Mouse (Mus musculus): ENCODE results near the gene Phf1.
"Not testable (repeated sequence)": the region's sequence is repeated elsewhere in the genome, so short reads cannot be mapped to it uniquely, and the experiment has no call there.

Gene Phf1

GRCm38 (mm10) chr17:26932839-26933398, at the start of gene Phf1:
Gene Phf1, plus strand, starts transcription at chr17:26933052.
- peak; percentile 84 for DNase-seq (ENCODE audit: low read depth, low spot score)

GRCm38 (mm10) chr17:26883585-26883984, 49.3 kb upstream of the Phf1 start:
- no peak for DNase-seq (ENCODE audit: low read depth, low spot score)

DNA sequence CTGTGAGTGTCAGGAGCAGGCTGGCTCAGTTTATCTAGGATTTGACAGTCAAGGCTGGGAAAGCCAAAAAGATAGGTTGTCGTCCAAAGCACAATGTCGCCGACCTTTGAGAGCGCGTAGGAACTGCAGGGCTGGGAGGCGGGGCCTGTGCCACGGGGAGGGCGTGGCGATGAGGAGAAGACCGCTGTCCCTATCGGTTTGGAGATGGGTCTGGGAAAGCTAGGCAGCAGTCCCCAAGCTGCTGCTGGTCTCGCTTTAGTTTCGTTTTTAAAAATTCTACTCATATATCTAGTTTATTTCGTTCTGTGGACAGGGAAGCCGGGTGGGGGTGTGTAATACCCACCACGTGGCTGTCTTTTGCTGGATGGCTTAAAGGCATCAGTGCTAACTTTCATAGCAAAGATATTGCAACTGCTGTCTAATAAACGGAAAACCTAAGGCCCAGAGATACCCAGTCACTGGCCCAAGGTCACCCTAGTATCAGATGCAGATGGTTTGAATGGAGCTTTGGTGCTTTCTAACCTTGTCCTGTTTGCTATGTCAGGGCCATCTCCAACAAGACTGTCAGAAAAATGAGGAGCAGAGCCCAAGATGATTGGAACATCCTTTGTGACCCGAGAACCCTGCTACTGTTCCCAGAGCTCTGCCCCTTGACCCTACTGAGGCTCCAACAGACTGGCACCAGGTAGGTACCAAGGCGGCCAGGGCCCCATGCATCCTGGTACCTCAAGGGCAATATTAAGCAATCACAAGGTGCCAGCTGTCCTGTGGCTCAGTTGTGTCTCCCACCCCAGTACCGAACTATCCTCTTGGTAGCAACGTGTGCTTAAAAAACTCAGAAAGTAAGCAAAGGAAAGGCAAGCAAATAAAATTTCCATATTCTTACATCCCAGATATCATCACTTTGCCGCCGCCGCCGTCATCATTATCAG, 47.6 kb upstream of the Phf1 start:
- DNase-seq (ENCODE audit: low read depth, low spot score): peak; percentile 48

DNA sequence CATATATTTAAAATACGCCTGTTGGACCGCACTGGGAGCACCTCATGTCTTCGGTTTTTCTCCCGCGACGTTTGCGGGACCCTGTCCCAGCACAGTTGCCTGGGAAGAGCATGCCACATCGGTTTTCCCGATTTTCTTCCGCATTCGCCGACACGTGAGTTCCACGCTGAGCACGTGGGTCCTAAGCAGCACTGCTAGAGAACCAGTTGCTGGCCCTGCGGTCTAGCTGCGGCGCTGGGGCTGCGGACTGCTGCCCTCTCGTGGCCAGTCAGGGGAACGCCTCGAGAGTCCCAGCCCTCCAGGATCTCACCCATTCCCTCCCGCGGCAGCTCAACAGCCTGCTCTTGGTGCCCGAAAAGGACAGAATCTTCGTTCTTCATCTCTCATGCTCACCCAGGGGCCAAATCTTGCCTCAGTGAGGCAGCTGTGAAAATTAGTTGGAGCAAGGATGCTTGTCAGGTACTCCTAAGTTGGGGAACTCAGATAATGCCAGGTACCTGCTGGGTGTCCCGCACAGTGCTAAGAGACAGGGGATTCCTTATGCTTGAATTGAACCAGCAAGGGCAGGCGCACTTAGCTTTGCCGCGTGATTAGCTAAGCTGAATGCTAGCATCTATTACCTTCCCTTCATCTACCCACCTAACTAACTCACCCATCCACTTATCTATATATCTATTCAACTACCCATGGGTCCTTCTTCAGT, 46.7 kb upstream of the Phf1 start:
- peak; percentile 63 for DNase-seq (ENCODE audit: low read depth, low spot score)

DNA sequence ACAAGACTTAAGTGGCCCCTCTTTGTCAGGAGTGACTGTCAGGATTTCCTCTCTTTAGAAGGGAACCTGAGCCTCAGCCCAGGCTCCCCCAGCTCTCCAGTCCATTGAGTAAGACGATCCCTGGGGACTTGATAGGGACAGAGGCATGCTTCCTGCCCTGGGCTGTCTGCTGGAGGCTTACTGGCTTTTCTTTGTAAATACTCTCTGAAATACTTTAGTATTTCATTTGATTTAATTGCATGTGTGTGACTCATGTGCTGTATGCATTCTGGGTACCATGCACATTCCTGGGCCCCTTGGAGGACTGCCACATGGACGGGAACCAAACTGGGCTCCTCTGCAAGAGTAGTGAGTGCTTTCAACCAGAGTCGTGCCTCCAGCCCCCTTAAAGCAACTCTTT, 44.9 kb upstream of the Phf1 start:
- no peak for DNase-seq (ENCODE audit: low read depth, low spot score)

- DNase-seq (ENCODE audit: low read depth, low spot score): no peak
Measured at GRCm38 (mm10) chr17:26892635-26893375, 40.0 kb upstream of the Phf1 start.

DNA sequence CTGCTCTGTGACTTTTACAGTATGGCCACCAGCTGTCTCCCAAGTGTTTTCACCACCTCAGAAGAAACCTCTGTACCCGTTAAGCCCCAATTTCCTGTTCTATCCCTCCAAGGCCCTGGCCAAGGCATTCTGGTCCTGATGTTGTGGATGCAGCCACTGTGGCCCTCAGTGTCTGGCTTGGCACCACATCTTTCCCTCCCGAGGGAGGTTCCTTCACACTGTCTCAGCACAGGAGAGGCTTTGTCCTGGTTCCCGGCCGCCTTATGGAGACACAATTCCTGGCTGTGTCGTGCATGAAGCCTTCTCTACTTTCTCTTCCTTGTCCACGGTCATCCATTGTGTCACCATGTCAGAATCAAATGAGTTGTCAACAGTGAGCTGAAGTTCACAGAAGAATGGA, 39.4 kb upstream of the Phf1 start:
- DNase-seq (ENCODE audit: low read depth, low spot score): no peak

DNA sequence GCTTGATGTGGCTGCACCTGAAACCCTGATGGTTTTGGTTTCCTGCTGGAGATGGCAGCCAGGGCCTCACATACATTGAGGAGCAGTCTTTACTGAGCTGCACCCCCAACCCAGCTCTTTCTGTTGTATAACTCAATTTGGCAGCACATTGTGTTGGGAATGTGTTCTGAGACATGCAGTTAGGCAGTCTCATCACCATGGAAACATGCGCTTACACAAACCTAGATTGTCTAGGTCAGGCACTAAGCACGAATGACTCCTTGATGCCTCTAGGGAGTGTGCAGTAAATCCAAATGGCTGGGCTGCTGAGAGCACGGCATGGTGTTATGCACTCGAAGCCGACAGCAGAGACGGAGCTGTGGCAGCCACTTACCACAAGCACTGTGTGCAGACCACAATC, 38.5 kb upstream of the Phf1 start:
- DNase-seq (ENCODE audit: low read depth, low spot score): no peak

DNA sequence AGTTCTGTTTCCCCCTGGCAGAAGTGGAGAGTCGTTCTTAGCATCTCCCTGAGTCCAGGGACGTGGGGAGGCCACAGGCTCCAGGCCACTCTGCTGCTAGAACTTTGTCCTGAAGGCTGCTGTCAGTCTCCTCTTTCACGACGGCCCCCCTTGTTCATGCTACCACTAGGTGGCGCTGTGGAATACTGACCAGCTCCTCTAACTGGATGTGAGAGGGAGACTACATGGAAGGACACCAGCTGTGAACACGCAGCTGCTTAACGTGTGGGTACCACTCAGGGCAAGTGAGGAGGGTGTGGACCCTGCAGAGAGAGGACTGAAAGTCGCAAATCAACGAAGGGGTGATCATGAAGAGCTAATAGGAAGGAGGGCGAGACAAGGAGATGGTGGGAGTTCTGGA, 37.3 kb upstream of the Phf1 start:
- peak; percentile 65 for DNase-seq (ENCODE audit: low read depth, low spot score)

DNA sequence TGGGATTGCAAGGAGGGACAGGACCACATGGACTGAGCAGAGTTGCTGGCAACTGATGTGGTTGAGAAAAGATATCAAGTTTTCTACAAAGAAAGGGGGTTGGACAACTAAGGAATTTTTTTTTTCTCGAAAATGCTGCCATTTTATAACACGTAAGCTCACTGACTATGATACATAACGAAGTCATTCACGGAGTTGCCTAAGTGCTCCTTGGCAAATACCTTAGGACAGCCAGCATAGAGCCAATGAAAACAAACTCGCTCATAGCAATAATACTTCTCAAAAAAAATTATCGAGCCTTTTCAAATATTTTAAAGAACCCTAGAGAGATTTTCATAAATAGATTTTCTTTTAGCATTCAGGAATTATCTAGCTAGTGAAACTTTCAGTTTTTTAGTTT, 31.9 kb upstream of the Phf1 start:
- DNase-seq (ENCODE audit: low read depth, low spot score): no peak

- DNase-seq (ENCODE audit: low read depth, low spot score): no peak
Measured at GRCm38 (mm10) chr17:26904320-26904719, 28.5 kb upstream of the Phf1 start.

DNA sequence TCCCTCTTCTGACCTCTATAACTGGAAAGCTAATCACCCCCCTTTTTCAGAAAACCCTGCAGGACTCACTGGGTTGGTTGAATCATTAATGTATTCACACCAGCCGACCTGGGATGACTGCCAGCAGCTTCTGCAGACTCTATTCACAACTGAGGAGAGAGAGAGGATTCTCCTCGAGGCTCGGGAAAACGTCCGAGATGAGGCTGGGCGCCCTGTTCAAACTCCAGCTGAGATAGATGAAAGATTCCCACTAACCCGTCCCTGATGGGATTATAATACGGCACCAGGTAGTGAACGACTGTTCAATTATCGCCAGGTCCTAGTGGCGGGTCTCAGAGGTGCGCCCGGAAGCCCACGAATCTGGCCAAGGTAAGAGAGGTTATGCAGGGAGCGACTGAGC, 25.3 kb upstream of the Phf1 start:
- not testable (repeated sequence) for DNase-seq (ENCODE audit: low read depth, low spot score)

DNA sequence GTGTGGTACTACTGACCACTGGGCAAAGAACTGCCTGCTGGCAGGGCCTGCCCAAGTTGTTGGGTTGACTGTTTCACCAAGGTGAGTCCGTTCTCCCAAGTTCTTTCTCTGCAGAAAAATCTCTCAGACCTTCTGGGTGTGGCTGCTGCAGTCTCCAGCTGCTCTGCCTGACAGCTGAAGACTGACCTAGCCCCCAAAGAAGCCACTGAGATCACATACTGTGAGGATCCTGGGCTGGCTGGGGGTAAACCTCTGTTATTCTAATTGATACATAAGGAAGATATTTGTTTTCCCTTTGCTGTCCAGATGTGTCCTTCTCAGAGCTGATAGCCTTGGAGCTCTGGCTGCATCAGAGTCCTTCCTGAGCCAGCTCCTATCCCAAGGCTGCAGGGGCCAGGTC, 17.6 kb upstream of the Phf1 start:
- no peak for DNase-seq (ENCODE audit: low read depth, low spot score)

DNA sequence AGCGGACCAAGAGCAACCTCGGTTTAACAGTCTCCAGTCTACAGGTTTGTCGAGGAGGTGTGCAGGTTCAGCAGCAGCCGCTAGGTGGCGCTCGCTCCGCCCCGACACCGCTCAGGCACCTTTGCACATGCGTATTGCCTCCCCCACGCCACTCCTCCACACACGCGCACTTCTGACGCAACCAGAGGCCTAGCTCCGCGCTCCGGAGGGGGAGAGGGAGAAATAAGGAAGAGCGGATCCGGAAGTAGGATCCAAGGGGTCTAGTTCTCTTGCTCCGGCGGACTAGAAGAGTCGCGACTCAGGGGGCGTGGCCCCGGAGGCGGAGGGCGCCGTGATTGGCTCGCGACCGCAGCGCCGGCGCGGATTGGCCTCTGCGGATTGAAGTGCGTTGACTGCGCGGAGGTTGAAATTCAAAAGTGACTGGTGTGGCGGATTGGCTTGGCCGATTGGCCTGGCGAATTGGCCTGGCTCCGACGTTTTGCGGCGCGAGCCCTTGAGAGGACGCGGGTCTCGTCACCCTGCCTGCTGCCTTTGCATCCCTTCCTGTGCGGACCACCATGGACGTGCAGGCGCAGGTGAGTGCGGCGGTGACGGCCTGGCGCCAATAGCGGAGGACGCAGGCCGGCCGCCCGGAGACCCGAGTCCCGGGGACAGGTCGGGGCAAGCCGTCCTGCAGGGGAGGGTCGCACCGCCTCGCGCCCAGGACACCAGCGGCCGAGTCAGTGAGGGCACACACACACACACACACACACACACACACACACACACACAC, 16.0 kb upstream of the Phf1 start, which contains the start of gene Kifc5b:
TSS of gene Kifc5b (plus strand) at position 381 of the 772 bp plus-strand sequence.
- DNase-seq (ENCODE audit: low read depth, low spot score): peak; percentile 100

GRCm38 (mm10) chr17:26917560-26917959, 15.3 kb upstream of the Phf1 start:
- not testable (repeated sequence) for DNase-seq (ENCODE audit: low read depth, low spot score)

DNA sequence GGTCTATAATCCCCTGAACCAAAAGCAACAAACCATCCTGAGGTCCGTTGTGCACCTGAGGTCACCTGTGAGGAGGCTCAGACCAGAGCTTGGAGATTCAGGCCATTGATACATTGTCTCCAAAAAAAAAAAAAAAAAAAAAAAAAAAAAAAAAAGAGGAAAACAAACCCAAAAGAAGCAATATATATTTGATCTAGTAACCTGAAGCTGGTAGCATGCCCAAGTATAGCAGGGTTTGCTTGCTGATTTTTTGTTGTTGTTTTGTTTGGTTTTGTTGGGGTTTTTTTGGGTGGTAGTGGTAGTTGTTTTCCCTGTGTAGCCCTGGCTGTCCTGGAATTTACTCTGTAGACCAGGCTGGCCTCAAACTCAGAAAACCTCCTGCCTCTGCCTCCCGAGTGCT, 14.5 kb upstream of the Phf1 start:
- DNase-seq (ENCODE audit: low read depth, low spot score): no peak

DNA sequence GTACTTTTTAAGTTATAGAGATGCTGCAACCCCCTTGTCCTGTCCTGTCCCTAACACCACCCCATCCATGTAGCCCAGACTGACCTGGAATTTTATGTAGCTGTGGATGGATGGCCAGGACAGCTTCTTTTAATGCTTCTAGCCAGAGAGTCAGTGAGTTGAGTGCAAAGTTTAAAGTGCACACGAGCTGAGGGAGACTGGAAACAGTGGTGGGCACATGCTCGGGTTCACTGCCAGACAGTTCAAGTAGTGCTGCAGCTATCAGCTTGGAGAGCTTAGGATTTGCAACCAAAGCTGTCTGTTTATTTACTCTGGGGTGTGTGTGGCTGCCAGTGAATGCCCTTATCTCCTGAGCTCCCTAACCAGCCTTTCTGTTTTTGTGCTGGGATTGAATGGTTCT, 13.3 kb upstream of the Phf1 start:
- not testable (repeated sequence) for DNase-seq (ENCODE audit: low read depth, low spot score)

- not testable (repeated sequence) for DNase-seq (ENCODE audit: low read depth, low spot score)
Measured at GRCm38 (mm10) chr17:26922368-26922767, 10.5 kb upstream of the Phf1 start.

GRCm38 (mm10) chr17:26925414-26925813, 7.4 kb upstream of the Phf1 start:
- not testable (repeated sequence) for DNase-seq (ENCODE audit: low read depth, low spot score)

- not testable (repeated sequence) for DNase-seq (ENCODE audit: low read depth, low spot score)
Measured at GRCm38 (mm10) chr17:26931795-26932194, 1.1 kb upstream of the Phf1 start.

GRCm38 (mm10) chr17:26933419-26933818, 567 bp downstream of the Phf1 start:
- no peak for DNase-seq (ENCODE audit: low read depth, low spot score)

All from retina, postnatal 7 days (tissue).